21 mouse cellular contexts compared by ENCODE assay signal in genomic region chr12:5353416-5353815, GRCm38 (mm10). TPM values are rescaled to one million over a fixed set of nuclear protein-coding genes. Genes with fewer than 3 reads are reported as not detected.
DNase-seq lines count a peak whose midpoint lies in the region.
"Had no signal": no experiment of that assay in that cellular context is flagged by ENCODE, and none has a peak within 500 bp of the region (broad histone marks: within the 10 kb centered on the region; RNA-seq: fewer than 3 reads in every experiment).

No protein-coding gene starts in this region.

- peak; percentile 43 for DNase-seq in heart, embryonic 10.5 days (ENCODE audit: low spot score)
- no peak for DNase-seq in heart, adult 9 months (ENCODE audit: low spot score in 2 of 2)
- DNase-seq in right cerebral cortex, adult 18-20 months: peak; percentile 60
- no peak for DNase-seq in right cerebral cortex, postnatal 36 days (ENCODE audit: low spot score in 2 of 2)
- peak; percentile 78 for DNase-seq in telencephalon, adult 2 months (ENCODE audit: low read depth, low spot score)
- no peak for DNase-seq in kidney, adult 9 months
- DNase-seq: adrenal gland, postnatal 10 days; adrenal gland, postnatal 36 days; cerebellum, adult 11 months; cerebellum, adult 2 months; cerebellum, adult 9-11 months; forebrain, postnatal 0 days; gastrocnemius, postnatal 10 days; gastrocnemius, postnatal 36 days; heart, postnatal 14 days had no signal

- no peak overlapping the region for H3K27ac ChIP-seq in heart, embryonic 10.5 days
- H3K27ac ChIP-seq: embryonic facial prominence, embryonic 12.5 days; embryonic facial prominence, embryonic 15.5 days; heart, embryonic 13.5 days; hindbrain, embryonic 12.5 days; hindbrain, embryonic 15.5 days had no signal

- H3K36me3 ChIP-seq in heart, embryonic 10.5 days: no peaks in the 10 kb centered on the region
- H3K36me3 ChIP-seq: embryonic facial prominence, embryonic 12.5 days; embryonic facial prominence, embryonic 15.5 days; heart, embryonic 13.5 days; hindbrain, embryonic 12.5 days; hindbrain, embryonic 15.5 days had no signal

- no peak overlapping the region for H3K4me3 ChIP-seq in heart, embryonic 10.5 days
- H3K4me3 ChIP-seq: embryonic facial prominence, embryonic 12.5 days; embryonic facial prominence, embryonic 15.5 days; heart, embryonic 13.5 days; hindbrain, embryonic 12.5 days; hindbrain, embryonic 15.5 days had no signal

- no peaks in the 10 kb centered on the region; the same call in 1 of the 2 replicates for H3K4me1 ChIP-seq in heart, embryonic 10.5 days
- H3K4me1 ChIP-seq: embryonic facial prominence, embryonic 12.5 days; embryonic facial prominence, embryonic 15.5 days had no signal

- H3K9me3 ChIP-seq in heart, embryonic 10.5 days: no peaks in the 10 kb centered on the region
- H3K9me3 ChIP-seq: embryonic facial prominence, embryonic 12.5 days; embryonic facial prominence, embryonic 15.5 days; heart, embryonic 13.5 days; hindbrain, embryonic 12.5 days; hindbrain, embryonic 15.5 days had no signal

- H3K27me3 ChIP-seq in heart, embryonic 10.5 days (ENCODE audit: insufficient read depth, poor library complexity, severe bottlenecking): no peaks in the 10 kb centered on the region
- H3K27me3 ChIP-seq: embryonic facial prominence, embryonic 12.5 days; embryonic facial prominence, embryonic 15.5 days; heart, embryonic 13.5 days; hindbrain, embryonic 12.5 days; hindbrain, embryonic 15.5 days had no signal

- WGBS in heart, embryonic 10.5 days: 67% methylated on average over 9 of the region's 9 CpGs

RNA-seq across cellular contexts. Expression of gene Klhl29, which starts 22.1 kb away (rescaled TPM):
- 0.33 and 0.60 TPM in 2 replicates for polyA plus RNA-seq in heart, embryonic 10.5 days (2016; fragmentation: Nextera tagmentation; extraction: Ambion mirVana)
- polyA plus RNA-seq: C2C12 had no signal

Comparison
In these comparisons a context has a peak if more than half of its experiments do, and no peak if none do; other contexts are left out.
1. DNase-seq: peak in heart, embryonic 10.5 days (single experiment), right cerebral cortex, adult 18-20 months (single experiment) and telencephalon, adult 2 months (single experiment); none in heart, adult 9 months (0 of 2), right cerebral cortex, postnatal 36 days (0 of 2) and kidney, adult 9 months (single experiment).